Mouse (Mus musculus): ENCODE results near the gene Vmn1r208. TPM values are rescaled to one million over a fixed set of nuclear protein-coding genes. Genes with fewer than 3 reads are reported as not detected.
"Not testable (repeated sequence)": the region's sequence is repeated elsewhere in the genome, so short reads cannot be mapped to it uniquely, and the experiment has no call there.

The Vmn1r208 gene
- polyA plus RNA-seq (2012; ENCODE audit: insufficient read depth, insufficient read length, low replicate concordance, missing spikeins) = not detected in 2 replicates

- not testable (repeated sequence) for H3K4me1 ChIP-seq (ENCODE audit: control insufficient read depth, insufficient read depth, low read length); H3K27ac ChIP-seq (ENCODE audit: insufficient read depth, low read depth, low read length); H3K4me3 ChIP-seq (ENCODE audit: insufficient read depth, low read depth, low read length)
- WGBS = no CpG with 5 or more reads among the region's 7 CpGs
These were observed at the start of gene Vmn1r208 for GRCm38 (mm10) chr13:22777300-22777699. Vmn1r208 (minus strand) TSS chr13:22777400.

- not testable (repeated sequence) for H3K27ac ChIP-seq (ENCODE audit: insufficient read depth, low read depth, low read length); H3K4me3 ChIP-seq (ENCODE audit: insufficient read depth, low read depth, low read length); H3K4me1 ChIP-seq (ENCODE audit: control insufficient read depth, insufficient read depth, low read length)
- 86% methylated on average over 1 of the region's 1 CpGs for WGBS
These were observed 44.4 kb upstream of the Vmn1r208 start for GRCm38 (mm10) chr13:22821601-22822000.

GRCm38 (mm10) chr13:22809582-22809981, 32.4 kb upstream of the Vmn1r208 start, which contains the start of gene Vmn1r209:
Vmn1r209 (minus strand) TSS chr13:22809682.
- H3K4me3 ChIP-seq (ENCODE audit: insufficient read depth, low read depth, low read length); H3K27ac ChIP-seq (ENCODE audit: insufficient read depth, low read depth, low read length); H3K4me1 ChIP-seq (ENCODE audit: control insufficient read depth, insufficient read depth, low read length): not testable (repeated sequence)

GRCm38 (mm10) chr13:22788096-22788495, 10.9 kb upstream of the Vmn1r208 start:
- not testable (repeated sequence) for H3K27ac ChIP-seq (ENCODE audit: insufficient read depth, low read depth, low read length); H3K4me3 ChIP-seq (ENCODE audit: insufficient read depth, low read depth, low read length); H3K4me1 ChIP-seq (ENCODE audit: control insufficient read depth, insufficient read depth, low read length)
- 80% methylated on average over 3 of the region's 3 CpGs for WGBS

DNA sequence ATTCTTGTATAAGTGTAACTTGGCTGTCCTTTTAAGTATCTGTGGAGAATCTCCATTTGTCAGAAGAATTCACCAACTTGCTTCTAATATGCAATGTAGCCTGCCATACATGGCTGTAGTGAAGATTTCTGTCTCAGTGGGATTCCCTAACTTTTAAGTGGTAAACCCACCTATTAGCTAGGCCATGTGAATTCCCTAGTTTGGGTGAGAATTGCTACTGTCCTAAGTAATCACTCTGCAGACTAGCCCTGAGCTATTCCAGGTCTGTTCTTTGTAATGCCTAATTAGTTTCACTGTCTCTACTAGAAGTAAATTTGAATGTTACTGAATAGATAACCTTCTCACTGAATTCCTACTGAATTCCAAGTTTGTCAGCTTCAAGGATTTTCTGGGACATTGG, 7.0 kb upstream of the Vmn1r208 start:
- not testable (repeated sequence) for H3K4me1 ChIP-seq (ENCODE audit: control insufficient read depth, insufficient read depth, low read length); H3K27ac ChIP-seq (ENCODE audit: insufficient read depth, low read depth, low read length); H3K4me3 ChIP-seq (ENCODE audit: insufficient read depth, low read depth, low read length)

DNA sequence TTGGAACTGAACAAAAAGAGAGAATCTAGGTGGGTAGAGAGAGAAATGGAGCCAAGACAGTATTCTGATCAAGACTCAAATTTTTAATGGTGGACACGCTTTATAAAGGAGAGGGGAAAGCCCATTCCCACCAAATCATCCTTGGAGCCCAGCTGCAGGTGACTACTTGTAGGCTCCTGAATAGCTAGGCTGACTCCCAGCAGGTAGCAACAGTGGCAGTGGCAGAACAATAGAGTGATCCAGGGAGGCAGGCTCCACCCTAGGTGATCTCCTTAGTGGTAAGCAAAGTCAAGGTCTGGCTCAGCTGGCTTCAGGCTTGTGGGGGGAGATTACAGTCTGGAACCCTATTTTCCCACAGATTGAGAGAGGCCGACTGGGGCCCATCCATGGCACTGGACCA, 5.6 kb downstream of the Vmn1r208 start:
- WGBS = 88% methylated on average over 2 of the region's 2 CpGs
- not testable (repeated sequence) for H3K4me1 ChIP-seq (ENCODE audit: control insufficient read depth, insufficient read depth, low read length); H3K27ac ChIP-seq (ENCODE audit: insufficient read depth, low read depth, low read length); H3K4me3 ChIP-seq (ENCODE audit: insufficient read depth, low read depth, low read length)

DNA sequence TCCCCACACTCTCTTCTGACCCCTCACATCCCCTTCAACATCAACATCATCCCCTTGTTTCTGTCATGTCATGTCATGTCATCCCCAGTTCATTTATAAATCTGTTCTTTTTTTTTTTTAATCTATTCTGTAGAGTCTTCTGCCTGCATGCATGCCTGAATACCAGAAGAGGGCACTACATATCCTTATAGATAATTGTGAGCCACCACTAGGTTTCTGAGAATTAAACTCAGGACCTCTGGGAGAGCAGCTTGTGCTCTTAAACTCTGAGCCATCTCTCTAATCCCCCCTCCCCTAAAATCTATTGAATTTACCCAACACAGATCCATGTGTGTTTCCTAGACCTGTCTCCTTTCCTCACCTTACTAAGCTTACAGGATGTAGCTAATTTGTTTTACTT, 29.7 kb downstream of the Vmn1r208 start:
- Histone ChIP-seq H3K4me3 (ENCODE audit: insufficient read depth, low read depth, low read length) (no peak overlapping the region), H3K27ac (ENCODE audit: insufficient read depth, low read depth, low read length) (no peak overlapping the region), H3K4me1 (ENCODE audit: control insufficient read depth, insufficient read depth, low read length) (no peaks in the 10 kb centered on the region)
- TF ChIP-seq CTCF (IDR thresholded peaks at IDR 0.05; ENCODE audit: insufficient read depth, low read depth, low read length) (no peak), POLR2A (IDR thresholded peaks at IDR 0.05; ENCODE audit: insufficient read depth, low read depth, low read length) (no peak)

DNA sequence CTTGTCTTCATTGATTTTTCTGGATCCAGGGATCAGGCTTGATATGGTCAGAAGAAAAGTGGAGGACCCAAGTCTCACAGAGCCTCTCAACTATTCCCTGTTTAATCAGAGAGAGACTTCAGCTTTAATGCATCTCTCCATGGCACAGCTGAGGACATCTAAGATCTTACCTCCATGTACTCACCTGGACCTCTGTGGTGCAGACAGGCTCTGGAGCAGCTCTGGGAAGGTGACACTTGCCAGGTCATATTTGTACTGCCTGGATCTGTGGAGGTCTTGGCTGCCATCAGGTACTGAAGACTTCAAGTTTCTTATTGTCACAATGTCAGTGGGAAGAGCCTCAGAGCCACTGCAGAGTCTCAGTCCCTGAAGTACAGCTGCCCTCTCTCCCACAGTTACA, 47.7 kb downstream of the Vmn1r208 start, which contains the start of gene Vmn1r207-ps:
TSS of gene Vmn1r207-ps (minus strand) at position 101 of the 400 bp plus-strand sequence.
- not testable (repeated sequence) for H3K4me1 ChIP-seq (ENCODE audit: control insufficient read depth, insufficient read depth, low read length); H3K4me3 ChIP-seq (ENCODE audit: insufficient read depth, low read depth, low read length); H3K27ac ChIP-seq (ENCODE audit: insufficient read depth, low read depth, low read length)

Other genes starting within 250 kb of the Vmn1r208 start
- not detected in 2 replicates for gene Vmn1r204, start 224.2 kb downstream of the Vmn1r208 start, polyA plus RNA-seq (2012; ENCODE audit: insufficient read depth, insufficient read length, low replicate concordance, missing spikeins)
- not detected in 2 replicates for gene Vmn1r205, start 184.4 kb downstream of the Vmn1r208 start, polyA plus RNA-seq (2012; ENCODE audit: insufficient read depth, insufficient read length, low replicate concordance, missing spikeins)
- gene Vmn1r206, start 153.1 kb downstream of the Vmn1r208 start, polyA plus RNA-seq (2012; ENCODE audit: insufficient read depth, insufficient read length, low replicate concordance, missing spikeins) = not detected in 2 replicates
- gene Vmn1r207-ps, start 47.8 kb downstream of the Vmn1r208 start, polyA plus RNA-seq (2012; ENCODE audit: insufficient read depth, insufficient read length, low replicate concordance, missing spikeins) = not detected in 2 replicates
- gene Vmn1r209, start 32.3 kb upstream of the Vmn1r208 start, polyA plus RNA-seq (2012; ENCODE audit: insufficient read depth, insufficient read length, low replicate concordance, missing spikeins) = not detected in 2 replicates
- not detected in 2 replicates for gene Vmn1r210, start 53.9 kb upstream of the Vmn1r208 start, polyA plus RNA-seq (2012; ENCODE audit: insufficient read depth, insufficient read length, low replicate concordance, missing spikeins)
- gene Vmn1r211, start 80.2 kb upstream of the Vmn1r208 start, polyA plus RNA-seq (2012; ENCODE audit: insufficient read depth, insufficient read length, low replicate concordance, missing spikeins) = not detected in 2 replicates
- not detected in 2 replicates for gene Vmn1r212, start 106.8 kb upstream of the Vmn1r208 start, polyA plus RNA-seq (2012; ENCODE audit: insufficient read depth, insufficient read length, low replicate concordance, missing spikeins)
- not detected in 2 replicates for gene Vmn1r213, start 230.3 kb upstream of the Vmn1r208 start, polyA plus RNA-seq (2012; ENCODE audit: insufficient read depth, insufficient read length, low replicate concordance, missing spikeins)